Mouse (Mus musculus) v-Abl transformed pro-B cells (cell line): ENCODE results near the gene Hs6st1.
"Not testable (repeated sequence)": the region's sequence is repeated elsewhere in the genome, so short reads cannot be mapped to it uniquely, and the experiment has no call there.

Source experiments
- in situ Hi-C, 2 experiments: fragments of 400-800 bp; cut with MboI; formaldehyde crosslinking; loops; one replicate each; pipeline ENCODE4 v1.15.1; 2025; ENCODE audit not compliant: unreplicated experiment in 2 of 2

Hs6st1 gene

DNA sequence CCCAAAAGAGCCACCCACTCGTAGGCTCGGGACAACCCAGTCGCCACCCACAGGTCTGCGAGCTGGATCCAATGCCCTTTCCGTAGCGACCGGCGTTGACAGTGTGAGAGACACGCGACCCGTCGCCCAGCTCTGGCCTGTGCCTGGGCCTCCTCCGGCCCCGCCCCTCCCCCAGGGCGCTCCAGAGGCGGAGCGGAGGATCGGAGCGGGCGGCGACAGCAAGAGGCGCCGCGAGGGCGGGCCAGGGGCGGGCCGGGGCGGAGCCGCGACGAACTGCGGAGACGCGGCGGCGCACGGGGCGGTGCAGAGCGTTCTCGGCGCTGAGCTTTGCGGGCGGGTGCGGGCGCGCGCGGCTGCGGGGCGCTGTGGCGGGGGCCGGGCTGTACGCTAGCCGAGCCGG lies at the start of gene Hs6st1:
Gene Hs6st1 (plus strand): TSS at position 325 of the 400 bp plus-strand sequence.
- in situ Hi-C loops, result loop anchor here (5.0 to 10.0 kb wide), 3 partner anchors 64 to 1183 kb away; partner anchors contain the start of gene Cnnm4 (in 1 of the 2)

DNA sequence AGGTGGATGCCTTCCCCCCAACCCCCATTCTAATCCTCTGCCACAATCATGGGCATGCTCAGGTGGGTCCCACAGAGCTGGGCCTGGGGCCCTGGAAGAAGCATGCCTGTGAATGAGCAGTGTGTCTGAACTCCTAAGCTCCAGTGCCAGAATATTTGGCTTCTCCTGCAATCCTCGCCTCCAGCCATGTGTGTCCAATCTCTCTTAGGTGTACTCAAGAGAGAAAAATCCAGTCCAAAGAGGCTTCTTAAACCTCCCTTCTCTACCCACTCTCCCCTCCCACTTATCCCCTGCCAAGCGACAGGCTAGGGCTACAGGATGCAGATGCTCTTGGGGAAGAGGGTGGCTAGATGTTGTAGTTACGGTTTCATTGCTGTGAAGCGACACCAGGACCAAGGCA lies 49.6 kb upstream of the Hs6st1 start:
- in situ Hi-C loops, result no loop called here

DNA sequence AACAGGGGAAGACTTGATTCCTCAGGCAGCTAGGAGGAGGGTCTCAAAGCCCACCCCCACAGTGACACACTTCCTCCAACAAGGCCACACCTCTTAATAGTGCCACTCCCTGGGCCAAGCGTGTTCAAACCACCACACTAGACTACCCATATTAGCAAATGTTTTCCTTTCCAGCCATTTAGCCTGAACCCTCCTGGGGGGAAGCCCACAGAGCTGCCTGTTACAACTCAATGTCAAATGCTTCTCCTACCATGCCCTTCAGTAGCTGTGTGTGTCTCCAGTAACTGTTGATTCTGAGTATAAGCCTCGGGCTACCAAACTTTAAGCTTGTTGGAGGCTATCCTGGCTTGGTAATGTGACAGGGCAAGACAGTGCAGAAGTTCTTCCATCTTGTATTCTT lies 49.0 kb upstream of the Hs6st1 start:
- in situ Hi-C loops, result no loop called here

DNA sequence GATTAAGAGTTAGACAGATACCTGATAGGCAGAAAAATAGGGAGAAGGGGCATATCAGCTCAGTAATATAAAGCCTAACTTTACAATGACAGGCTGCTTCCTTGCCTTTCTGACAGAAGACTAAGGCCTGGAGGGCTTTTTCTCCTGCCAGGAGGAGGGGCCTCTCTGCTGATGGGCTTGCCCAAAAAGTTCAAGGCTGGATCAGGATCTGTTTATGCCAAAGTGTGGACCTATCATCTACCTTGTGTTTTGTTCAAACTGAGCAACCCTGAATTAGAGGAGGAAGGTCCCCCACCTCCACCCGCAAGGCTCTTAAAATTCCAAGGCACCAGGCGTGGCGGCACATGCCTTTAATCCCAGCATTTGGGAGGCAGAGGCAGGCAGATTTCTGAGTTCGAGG lies 47.9 kb upstream of the Hs6st1 start:
- in situ Hi-C loops, result no loop called here

DNA sequence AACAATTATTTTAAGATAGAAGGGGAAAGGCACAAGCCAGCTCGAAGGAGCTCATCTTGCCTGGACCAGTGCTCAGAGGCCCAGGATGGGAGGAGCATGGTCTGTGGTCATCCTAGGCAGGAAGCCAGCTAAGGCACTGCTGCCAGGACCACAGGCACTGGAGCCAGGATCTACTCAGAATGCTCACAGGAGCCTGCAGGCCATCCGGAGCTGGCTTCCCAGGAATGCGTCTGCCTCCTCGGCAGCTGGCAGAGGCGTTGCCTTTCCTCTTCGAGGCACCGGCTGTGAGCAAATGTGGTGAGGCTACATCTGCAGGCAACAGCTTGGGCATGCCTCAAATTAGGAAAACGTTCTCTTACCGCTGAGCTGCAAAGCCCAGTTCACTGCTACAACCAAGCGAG lies 37.8 kb upstream of the Hs6st1 start:
- in situ Hi-C loops, result no loop called here

DNA sequence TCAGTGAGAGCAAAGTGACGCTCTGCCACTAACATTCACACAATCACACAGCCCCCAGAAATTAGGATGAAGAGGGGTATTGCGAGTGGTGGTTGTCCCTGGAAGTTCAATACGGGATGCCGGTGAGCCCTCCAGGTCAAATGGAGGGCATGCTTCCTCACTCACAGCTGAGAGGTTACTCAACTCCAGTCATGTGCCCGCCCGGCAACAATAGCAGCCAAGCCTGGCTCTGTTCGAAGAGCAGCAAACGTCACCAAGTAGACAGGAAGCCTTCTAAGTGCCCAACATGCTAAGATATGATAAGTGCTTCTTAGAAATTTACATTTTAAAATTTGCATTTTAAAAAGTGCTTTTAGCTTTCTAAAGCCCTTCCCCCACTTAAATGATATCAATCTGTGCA lies 29.4 kb upstream of the Hs6st1 start:
- in situ Hi-C loops, result no loop called here

DNA sequence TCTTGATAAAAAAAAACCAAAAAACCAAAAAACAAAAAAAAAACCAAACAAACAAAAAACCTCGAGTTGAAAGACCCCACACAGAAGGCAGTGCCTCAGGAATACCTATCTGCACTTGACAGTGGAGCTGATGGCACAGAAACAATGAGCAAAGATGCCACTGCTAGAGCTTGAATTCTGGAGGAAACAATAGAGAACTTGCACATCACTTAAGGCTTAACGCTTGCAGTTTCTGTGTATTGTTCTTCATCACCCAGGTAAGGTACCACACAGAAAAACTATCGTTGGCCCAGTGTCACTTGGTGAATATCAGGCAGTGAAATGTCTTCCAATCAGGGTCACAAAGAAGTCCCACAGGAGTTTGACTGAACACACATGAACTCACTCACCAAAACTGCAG lies 26.1 kb upstream of the Hs6st1 start:
- in situ Hi-C loops, result no loop called here

DNA sequence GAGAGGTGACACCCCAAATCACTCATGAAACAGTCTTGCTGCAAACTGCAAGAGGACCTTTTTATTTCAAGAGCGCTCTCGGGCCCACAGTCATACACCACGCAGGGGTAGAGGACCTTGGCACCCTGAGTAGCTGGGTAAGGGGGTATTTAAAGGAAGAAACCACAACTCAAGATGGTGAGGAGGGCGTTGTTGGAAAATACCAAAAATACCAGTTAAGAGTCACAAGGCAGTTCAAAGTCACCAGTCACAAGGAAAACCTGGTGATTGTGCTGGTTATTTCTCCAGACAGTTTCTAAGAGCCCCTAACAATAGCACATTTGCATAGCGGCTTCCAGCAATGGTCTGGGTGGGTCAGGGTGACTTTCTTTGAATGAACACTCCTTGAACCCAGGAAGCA lies 24.4 kb upstream of the Hs6st1 start:
- in situ Hi-C loops, result not testable (repeated sequence)

DNA sequence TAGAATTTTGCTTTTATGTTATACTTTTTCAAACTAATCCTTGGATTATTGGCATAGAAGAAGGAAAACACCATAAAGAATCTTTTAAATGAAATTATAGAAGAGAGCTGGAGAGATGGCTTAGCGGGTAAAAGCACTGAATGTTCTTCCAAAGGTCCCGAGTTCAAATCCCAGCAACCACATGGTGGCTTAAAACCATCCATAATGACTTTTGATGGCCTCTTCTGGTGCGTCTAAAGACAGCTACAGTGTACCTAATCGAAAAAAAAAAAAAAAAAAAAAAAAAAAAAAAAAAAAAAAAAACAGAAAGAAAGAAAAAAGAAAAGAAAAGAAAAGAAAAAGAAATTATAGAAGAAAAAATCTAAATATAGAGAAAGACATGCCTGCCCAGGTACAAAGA lies 23.9 kb upstream of the Hs6st1 start:
- in situ Hi-C loops, result no loop called here

DNA sequence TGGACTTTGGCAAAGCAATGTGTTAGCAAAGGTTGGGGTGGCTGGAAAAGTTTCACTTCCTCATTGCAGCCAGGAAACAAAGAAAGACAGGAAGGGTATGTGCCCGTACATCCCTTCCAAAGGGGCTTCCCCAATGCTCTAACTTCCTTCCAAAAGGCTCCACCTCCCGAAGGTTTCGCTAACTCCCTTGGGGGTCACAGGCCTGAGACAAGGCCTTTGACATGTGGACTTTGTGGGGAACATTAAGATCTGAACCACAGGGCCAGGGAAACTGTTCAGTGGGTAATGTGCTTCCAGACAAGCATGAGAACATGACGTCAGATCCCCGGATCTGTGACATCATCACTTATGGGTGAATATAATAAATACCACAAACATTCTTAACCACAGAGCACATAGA lies 15.5 kb upstream of the Hs6st1 start:
- in situ Hi-C loops, result no loop called here

DNA sequence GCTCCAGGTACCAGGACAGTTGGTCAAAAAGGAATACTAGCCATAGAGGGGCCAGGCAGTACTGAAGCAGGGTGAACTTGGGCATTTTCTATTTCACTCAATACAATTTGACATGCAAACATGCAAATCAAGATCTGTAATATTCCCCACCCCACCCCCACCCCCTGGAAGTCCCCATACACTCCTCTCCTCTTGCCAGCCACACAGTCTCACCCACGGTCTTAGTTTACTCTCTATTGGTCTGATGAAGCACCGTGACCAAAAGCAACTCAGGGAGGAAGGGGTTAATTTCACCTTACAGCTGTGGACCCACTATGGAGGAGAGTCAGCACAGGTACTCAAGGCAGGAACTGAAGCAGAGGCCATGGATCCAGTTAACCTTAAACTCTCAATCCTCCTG lies 14.6 kb upstream of the Hs6st1 start:
- in situ Hi-C loops, result no loop called here

DNA sequence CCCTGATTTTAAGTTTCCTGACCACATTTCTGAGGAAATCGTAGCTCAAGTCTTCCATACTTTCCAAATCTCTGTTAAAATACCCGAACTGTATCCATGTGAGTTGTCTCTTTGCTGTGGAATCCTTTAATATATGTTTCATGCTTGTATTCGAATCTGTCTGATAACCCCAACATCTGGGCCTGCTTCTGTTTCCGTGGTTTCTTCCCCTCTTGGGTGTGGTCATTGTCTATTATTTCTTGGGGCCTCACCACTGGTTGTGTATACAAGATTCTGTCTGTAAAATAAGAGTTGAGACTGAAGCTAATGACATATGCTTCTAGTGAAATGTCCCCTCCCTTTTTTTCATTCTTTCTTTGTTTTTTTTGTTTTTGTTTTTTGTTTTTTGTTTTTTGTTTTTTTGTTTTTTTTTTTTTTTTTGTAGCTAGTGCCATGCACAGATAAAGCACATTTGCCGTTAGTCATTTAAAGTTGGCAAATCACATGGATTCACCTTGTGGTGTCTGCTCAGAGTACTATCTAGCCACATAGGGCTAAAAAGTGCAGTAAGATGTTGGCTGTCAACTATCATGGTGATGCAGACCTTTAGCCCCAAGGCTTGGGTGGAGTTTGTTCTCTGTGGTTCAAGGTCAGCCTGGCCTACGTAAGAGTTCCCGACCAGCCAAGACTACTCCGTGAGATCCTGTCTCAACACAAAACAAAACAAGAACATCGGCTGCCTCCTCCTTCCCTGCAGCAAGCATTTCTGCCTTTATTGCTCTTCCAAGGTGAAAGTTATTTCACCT lies 13.8 kb upstream of the Hs6st1 start:
- in situ Hi-C loops, result no loop called here

DNA sequence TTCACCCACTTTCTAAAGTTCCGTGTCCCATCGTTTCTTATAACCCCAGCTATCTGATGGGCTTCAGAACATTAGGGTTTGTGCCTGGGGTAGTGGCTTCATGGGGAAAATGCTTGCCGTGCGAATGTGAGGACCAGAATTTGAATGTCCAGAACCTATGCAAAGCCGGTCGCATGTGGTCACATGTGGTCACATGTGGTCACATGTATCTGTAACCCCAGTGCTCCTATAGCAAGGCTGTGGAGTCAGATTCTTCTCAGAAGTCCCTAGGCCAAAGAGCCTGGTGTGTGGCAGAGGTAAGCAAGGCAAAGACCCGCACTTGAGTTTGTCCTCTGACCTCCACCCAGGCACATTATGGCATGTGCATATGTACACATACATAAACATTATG lies 13.2 kb upstream of the Hs6st1 start:
- in situ Hi-C loops, result no loop called here

DNA sequence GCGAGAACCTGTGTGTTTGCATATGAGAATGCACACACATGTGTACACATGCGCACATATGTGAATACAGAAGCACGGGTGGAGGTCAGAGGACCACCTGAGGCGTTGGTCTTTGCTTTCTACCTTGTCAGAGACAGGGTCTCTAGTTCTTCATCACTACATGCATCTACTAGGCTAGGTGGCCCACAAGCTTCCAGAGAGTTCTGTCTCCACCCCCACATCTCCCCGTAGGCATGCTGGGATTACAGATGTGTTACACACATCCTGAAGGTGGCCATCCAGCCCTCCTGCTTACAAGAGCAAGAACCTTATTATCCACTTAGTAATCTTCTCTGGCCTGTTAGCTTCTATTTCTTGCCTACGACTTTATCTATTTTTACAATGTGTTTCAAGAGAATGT lies 8.8 kb upstream of the Hs6st1 start:
- in situ Hi-C loops, result no loop called here

DNA sequence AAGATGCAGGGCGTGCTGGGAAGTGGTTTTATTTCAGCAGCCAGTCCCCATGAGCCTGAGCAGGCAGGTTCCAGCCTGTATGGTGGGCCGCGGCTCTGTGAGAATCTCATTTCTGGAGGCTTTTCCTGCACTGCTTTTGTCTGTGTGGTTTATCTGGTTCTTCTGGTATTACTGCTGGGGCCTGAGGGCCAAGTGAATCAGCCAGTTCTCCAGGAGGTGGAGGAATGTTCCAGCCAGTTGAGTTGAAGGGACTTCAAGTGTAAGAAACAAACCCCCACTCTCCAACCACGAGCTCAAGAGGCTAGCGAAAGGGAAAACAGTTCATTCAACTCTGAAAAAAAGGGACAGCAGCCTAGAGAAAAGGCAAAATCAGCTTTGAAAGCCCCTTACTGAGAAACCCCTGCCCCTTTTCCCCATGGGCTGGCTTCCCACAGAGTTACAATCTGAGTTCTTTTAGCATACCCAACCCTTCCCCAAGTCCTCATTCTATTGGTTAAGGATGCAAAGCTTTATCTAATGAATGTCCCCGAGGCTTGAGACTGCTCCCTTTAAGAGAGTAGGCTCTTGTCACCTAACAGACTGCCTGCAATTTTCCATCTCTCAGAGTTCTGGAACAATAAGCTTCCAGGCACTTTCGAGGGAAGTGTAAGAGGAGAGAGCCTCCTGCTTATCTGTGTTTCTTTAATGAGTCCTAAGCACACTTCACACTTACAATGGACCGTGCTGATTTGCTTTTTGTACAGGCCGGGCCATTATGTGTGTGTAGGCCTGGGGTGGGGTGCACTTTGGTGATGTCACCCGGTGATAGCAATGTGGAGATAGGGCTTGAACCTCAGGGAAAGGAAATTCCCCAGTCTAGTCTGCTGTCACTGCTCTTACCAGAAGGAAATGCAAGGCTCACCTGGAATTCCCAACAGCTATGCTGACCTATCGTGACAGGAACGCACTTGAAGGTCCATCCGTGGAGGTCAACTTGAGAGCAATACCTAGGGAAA lies 7.9 kb upstream of the Hs6st1 start:
- in situ Hi-C loops, result loop anchor here in 1 of 2 experiments (10.0 kb wide), 2 partner anchors 415 to 1175 kb away; partner anchors contain the start of gene Cnnm4

DNA sequence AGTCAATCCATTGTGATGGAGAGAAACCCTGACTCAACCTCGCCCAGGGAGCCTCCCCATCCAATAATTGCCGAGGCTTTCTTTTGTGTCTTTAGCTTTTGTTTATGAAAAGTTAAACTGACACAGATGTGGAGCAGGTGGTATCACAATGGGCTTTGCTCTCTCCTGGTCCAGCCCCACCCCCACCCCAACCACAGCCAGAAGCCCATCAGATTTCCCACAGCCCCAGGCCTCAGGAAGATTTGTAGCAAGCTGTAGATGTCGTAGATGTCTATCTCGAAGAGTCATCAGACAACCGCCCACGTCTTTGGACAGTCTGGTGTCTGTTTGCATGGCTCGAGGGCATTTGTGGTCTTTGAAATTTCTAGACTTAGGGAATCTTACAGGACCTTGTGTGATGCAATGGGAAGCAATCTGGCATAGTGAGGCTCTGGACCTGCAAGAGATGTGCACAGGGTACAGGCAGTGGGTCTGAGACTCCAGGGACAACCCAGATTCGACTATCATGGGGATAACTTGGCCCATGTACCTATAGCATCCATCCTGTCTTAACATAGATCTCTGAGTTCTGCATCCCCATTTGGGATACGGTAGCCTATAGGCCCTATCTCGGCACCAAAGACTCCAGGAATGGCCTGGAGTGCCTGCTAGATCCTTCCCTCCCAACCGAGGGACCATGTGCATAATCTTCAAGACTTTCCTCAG lies 6.8 kb upstream of the Hs6st1 start:
- in situ Hi-C loops, result loop anchor here in 1 of 2 experiments (10.0 kb wide), 2 partner anchors 413 to 1177 kb away; partner anchors contain the start of gene Cnnm4

DNA sequence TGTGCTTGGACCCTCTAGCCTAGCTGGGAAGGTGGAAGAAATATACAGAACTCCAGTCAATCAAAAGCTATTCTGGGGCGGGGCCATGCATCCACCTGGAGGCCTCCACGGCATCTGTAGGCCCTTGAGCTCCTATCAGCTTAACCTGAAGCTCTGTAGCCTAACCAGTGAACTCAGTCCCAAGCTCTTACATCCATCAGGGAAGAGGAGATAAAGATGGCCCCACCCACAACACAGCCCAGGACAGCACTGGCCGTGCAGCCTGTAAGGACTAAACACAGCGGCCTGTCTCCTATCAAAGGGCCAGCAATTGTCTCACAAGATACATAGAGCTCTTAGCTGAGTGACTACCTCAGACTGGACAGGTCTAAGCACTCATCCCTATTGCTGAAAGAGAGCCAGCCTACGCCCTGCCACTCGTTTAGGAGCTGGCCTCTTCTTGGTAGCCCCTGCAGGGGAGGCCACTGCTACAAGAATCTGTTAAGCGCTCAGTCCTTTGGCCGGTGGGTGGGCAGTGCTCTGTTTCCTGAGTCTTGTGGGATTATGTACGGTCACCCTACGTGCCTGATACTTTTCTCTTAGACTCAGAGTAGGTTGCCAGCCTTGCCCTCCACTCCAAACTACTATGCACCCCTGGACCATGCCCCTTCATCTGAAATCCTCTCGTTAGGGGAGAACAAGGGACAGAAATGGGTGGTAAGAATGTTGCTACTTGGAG lies 6.0 kb upstream of the Hs6st1 start:
- in situ Hi-C loops, result loop anchor here in 1 of 2 experiments (10.0 kb wide), 2 partner anchors 413 to 1177 kb away; partner anchors contain the start of gene Cnnm4

DNA sequence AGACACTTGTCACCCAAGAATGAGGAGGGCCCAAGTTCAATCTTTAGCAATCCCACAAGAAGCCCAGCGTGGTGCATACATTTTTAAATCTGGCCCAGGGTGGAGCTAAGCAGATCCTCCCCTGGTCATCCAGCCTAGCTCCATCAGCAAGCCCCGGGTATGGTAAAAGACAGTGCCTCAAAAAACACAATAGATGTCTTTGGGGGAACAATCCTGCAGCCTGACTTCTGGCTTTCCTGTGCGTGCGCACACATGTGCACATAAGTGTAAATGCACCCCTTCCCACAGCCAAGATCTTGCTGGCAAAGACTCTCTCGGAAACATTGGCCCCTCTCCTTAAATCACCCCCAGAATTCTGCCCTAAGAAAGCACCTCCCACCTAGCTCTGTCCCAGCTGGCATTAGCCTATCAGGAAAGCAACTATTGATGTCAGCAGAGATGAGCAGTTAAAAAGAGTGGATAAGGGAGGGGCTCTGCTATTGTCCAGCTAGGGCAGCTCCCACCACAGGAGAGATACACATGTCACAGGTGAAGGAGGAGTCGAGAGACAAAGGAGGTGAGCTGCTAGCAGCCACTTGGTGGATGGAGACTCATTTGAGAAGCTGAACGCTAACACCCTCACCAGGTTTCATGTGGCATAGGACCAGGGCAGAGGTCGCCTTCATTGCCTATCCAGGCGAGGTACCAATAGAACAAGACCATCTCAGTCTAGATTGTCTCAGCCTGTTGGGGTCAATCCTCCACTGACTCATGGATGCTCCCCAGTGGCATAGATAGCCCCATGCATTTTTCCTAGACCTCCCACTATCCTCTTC lies 5.2 kb upstream of the Hs6st1 start:
- in situ Hi-C loops, result loop anchor here in 1 of 2 experiments (10.0 kb wide), 2 partner anchors 412 to 1178 kb away; partner anchors contain the start of gene Cnnm4

DNA sequence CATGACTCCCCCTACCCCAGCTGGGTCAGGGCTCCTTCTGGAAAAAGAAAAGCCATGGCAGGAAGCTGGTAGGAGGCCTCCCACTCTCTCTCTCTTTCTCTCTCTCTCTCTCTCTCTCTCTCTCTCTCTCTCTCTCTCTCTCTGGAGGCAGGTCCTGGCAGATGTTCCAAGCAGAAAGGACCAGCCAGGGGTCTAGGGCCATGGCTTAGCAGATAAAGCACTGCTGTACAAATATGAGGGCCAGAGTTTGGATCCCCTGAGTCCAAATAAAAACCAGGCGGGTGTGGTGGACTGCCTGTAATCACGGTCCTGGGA lies 4.6 kb upstream of the Hs6st1 start:
- in situ Hi-C loops, result loop anchor here in 1 of 2 experiments (10.0 kb wide), 2 partner anchors 411 to 1179 kb away; partner anchors contain the start of gene Cnnm4
